Mouse (Mus musculus): Measurements from ENCODE around the gene Ddx24.
"Not testable (repeated sequence)": the region's sequence is repeated elsewhere in the genome, so short reads cannot be mapped to it uniquely, and the experiment has no call there.

Ddx24 gene

DNA sequence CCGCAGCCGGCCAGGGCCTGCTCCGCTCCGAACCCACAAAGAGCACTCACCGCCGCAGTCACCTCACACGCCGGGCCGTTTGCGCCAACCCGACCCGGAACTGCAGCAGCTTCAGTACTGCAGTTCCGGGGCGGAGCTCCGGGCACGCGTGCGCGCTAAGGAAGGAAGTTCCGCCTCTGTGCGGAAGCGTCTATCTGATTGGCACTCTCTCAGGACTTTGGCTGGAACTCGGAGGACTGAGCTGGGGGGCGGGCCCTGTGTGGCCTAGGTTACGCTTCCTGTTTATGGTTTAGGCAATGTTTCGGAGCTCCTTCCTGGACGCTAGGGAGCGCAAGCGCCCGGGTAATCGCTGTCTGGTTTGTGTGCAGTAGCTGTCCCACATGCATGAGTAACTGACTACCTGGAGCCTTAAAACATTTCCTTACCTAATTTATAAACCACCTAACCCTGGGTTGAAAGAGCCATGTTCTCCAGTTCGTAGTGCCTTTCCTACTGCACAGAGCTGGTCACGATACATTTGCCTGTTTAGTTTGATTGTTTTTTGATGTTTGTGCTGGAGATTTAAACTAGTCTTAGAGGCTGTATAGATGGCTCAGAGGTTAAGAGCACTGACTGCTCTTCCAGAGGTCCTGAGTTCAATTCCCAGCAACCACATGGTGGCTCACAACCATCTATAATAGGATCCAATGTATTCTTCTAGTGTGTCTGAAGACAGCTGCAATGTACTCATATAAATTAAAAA lies at the start of gene Ddx24:
Gene Ddx24, minus strand, starts transcription at position 102 of the 742 bp plus-strand sequence.
- peak; percentile 96 to 97 for DNase-seq (ENCODE audit: low spot score in 2 of 2)

DNA sequence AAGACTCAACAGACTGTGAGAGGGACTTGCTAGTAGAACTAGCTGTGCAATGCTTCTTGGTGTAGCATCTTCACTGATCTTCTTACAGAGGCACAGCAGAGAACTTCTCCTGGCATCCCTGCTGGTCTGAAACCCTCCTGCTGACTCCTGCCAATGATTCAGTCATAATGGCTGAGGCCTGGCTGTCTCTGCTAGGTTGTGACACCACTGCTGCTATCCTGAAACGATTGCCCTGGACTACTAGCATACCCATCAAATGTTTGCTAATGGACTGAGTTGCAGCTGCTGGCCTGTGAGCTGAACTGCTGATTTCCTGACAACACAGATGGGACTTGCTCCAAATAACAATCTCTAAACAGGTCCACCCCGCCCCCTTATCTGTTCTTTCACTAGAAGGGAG lies 48.9 kb upstream of the Ddx24 start:
- no peak for DNase-seq (ENCODE audit: low spot score in 2 of 2)

DNA sequence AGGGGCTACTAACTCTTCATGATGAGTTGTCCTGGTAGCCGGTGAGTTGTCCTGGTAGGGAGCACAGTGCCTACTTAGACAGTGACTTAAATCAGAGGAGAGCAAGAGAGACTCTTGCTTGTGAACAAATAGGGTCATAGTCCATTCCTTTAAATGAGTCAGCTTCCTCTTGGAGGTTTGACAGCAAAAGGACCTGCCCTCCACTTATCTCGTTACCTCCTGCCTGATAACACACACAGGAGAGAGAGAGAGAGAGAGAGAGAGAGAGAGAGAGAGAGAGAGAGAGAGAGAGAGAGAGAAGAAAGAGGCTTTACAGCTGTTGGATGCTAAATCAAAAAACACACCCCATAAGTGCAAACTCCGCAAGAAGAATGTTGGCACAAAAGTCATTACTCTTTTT lies 31.5 kb upstream of the Ddx24 start, which contains the start of gene Ifi27l2b:
Gene Ifi27l2b, minus strand, starts transcription at position 84 of the 400 bp plus-strand sequence.
- no peak for DNase-seq (ENCODE audit: low spot score in 2 of 2)

DNA sequence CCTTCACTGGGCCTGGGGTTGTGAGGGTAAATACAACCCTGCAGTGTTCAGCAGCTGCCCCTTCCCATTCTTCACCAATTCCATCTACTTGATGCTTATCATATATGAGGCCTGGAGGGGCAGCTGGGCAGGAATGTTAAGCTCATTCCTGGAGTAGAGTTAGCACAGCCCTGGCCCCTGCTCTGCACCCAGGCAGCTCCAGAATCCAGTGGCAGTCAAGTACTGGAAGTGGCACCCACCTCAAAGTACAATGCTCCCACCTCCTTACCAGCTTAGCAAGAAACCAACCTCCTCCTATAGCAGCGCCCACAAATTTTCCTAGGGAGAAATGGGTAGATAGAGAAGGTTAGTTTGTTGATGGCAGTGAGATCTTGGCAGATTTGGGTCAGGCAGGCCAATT lies 31.1 kb upstream of the Ddx24 start:
- DNase-seq (ENCODE audit: low spot score in 2 of 2), result not testable (repeated sequence)

- DNase-seq (ENCODE audit: low spot score in 2 of 2), result no peak
These were observed 27.7 kb upstream of the Ddx24 start for GRCm38 (mm10) chr12:103453361-103453760.

DNA sequence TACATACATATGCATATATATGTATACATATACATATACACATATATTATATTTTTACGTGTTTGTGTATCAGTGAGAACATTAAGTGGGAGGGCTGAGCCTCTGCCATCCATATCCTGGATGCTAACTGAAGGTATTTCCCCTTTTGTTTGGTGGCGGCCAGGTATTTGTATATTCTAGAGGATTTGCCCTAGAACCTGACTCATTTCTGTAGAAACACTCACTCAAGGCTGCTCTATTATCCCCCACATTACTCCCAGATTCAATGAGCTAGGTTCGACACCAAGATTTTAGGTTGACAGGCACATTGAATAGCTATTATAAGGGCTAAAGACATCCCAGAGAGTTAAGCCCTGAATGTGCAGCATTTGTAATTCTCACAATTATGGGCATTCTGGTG lies 19.4 kb upstream of the Ddx24 start:
- DNase-seq (ENCODE audit: low spot score in 2 of 2), result no peak

DNA sequence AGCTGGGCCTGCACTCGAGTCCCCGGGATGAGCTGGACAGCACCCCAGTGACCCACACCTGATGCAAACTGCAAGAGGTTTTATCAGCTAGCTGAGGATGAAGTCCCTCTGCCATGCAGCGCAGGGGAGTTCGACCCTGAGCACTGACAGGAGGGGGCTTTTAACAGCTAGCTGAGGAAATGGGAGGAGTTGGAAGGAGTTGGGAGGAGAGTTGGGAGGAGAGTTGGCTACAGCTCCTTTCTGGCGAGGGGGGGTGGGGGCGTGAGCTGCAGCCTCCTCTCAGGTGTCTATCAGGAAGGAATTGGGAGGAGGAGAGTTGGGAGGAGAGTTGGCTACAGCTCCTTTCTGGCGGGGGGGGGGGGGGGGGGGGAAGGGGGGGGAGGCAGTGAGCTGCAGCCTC lies 18.6 kb upstream of the Ddx24 start:
- DNase-seq (ENCODE audit: low spot score in 2 of 2), result not testable (repeated sequence)

GRCm38 (mm10) chr12:103443524-103443923 lies 17.9 kb upstream of the Ddx24 start, which contains the start of gene Ifi27l2a:
Gene Ifi27l2a, minus strand, starts transcription at chr12:103443680.
- DNase-seq (ENCODE audit: low spot score in 2 of 2), result no peak

GRCm38 (mm10) chr12:103437601-103438000 lies 12.0 kb upstream of the Ddx24 start:
- DNase-seq (ENCODE audit: low spot score in 2 of 2), result no peak

GRCm38 (mm10) chr12:103434861-103435260 lies 9.2 kb upstream of the Ddx24 start:
- DNase-seq (ENCODE audit: low spot score in 2 of 2), result no peak

DNA sequence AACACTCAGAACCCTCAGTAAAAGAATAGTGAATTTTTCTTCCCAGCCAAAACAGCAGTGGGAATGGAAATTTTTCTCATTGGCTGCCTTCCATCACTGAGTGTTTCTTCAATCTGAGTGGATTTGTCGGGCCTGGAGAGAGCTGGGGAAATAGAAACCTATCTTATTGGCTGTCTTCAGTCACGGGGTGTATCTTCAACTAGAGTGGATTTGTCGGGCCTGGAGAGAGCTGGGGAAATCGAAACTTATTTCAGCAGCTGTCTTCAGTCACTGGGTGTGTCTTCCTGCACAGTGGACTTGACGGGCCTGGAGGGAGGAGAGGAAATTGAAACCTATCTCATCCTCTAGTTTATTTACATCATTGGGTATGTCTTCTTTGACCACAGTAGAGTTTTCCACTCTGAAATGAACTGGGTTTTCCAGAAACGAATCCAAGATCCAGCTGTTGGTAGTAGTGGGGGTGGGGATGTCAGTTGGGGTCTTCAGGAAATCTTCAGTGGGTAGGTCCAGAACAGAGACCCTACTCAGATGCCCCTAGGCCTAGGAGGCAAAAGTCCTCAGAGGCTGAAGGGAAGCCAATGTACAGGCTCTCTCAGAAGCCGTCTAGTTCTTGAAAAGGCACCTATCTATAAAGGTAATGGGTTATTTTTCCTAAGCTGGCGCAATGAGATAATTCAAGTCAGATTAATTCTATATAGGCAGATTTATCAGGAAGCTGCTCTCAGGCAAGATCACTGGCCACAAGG lies 8.5 kb upstream of the Ddx24 start, which contains the start of gene Ifi27:
Gene Ifi27, plus strand, starts transcription at position 226 of the 746 bp plus-strand sequence.
- DNase-seq (ENCODE audit: low spot score in 2 of 2), result peak in 1 of 2 experiments; percentile 62

GRCm38 (mm10) chr12:103433430-103433829 lies 7.8 kb upstream of the Ddx24 start:
- DNase-seq (ENCODE audit: low spot score in 2 of 2), result no peak

DNA sequence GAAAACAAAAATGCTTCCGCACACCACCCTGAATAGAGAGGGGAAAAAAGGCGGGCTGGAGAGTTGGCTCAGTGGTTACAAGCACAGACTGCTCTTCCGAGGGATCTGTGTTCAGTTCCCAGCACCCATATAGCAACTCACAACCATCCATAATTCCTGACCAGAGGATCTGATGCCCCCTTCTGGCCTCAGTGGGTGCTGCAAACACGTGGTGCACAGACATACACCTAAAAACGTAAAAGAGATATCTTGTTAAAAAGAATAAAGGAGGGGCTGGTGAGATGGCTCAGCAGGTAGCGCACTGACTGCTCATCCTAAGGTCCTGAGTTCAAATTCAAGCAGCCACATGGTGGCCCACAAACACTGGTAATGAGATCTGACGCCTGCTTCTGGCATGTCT lies 1.1 kb upstream of the Ddx24 start:
- DNase-seq (ENCODE audit: low spot score in 2 of 2), result no peak

GRCm38 (mm10) chr12:103425016-103425728 lies 458 bp downstream of the Ddx24 start:
- no peak for DNase-seq (ENCODE audit: low spot score in 2 of 2)

GRCm38 (mm10) chr12:103408144-103408543 lies 17.5 kb downstream of the Ddx24 start:
- DNase-seq (ENCODE audit: low spot score in 2 of 2), result no peak

DNA sequence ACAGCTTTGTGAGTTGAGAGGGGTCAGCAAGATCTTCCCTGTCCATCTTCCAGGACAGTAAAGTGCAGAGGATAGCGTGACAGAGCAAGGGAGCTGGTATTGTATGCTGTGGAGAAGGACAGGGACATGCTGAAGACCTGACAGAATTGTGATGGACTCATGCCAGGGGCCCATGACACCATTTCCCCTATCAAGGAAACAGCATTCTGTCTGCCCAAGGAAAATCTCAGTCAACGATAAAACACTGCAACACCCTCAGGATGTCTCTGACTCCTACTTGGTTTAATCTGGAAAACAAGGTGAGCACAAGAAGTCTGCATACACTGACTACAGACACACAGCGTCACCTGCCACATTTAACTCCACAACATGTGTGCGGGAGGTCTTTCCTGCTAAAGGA lies 17.9 kb downstream of the Ddx24 start, which contains the start of gene 9330161L09Rik:
Gene 9330161L09Rik, minus strand, starts transcription at position 101 of the 400 bp plus-strand sequence.
- no peak for DNase-seq (ENCODE audit: low spot score in 2 of 2)

- no peak for DNase-seq (ENCODE audit: low spot score in 2 of 2)
These were observed 21.5 kb downstream of the Ddx24 start for GRCm38 (mm10) chr12:103404131-103404530.

- no peak for DNase-seq (ENCODE audit: low spot score in 2 of 2)
These were observed 28.9 kb downstream of the Ddx24 start for GRCm38 (mm10) chr12:103396751-103397150.

DNA sequence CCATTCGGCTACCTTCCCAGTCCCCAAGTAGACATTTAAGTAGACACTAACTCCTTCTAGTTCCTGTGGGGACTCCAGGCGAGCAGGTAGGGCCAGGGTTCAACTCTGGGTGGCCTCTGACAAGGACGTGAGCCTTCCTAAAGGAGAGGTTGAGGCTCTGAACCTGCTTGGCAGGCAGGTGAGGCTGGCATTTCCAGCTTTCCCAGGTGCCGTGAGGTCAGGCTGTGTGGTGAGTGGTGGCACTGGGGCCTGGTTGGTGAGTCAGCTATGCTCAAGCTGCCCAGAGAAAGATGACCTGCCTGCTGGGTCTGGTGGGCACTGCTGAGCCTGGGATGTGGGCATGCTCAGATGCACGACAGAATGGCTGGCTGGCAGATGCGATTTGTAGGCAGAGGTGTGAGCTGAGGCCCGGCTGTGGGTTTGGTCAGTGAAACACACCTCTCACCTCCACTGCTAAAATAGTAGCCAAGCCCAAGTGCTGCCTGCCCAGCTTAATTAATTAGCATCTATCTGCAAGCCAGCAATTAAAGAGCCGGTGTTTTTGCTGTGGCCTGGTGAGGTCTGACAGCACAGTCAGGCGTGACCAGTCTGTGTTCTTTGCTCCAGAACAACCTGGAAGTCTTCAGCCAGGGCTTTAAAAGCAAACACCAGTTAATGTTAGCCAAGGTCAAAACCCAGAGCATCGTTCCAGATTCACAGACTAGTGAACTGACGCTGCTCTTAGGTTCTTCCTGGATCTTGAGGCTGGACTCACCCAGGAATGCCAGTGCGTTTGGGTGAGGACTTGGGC lies 29.9 kb downstream of the Ddx24 start:
- no peak for DNase-seq (ENCODE audit: low spot score in 2 of 2)

GRCm38 (mm10) chr12:103393528-103393927 lies 32.1 kb downstream of the Ddx24 start:
- no peak for DNase-seq (ENCODE audit: low spot score in 2 of 2)

- no peak for DNase-seq (ENCODE audit: low spot score in 2 of 2)
These were observed 34.5 kb downstream of the Ddx24 start for GRCm38 (mm10) chr12:103391098-103391497.

All from urinary bladder, postnatal 4 days (tissue).